In the genomic region with DNA sequence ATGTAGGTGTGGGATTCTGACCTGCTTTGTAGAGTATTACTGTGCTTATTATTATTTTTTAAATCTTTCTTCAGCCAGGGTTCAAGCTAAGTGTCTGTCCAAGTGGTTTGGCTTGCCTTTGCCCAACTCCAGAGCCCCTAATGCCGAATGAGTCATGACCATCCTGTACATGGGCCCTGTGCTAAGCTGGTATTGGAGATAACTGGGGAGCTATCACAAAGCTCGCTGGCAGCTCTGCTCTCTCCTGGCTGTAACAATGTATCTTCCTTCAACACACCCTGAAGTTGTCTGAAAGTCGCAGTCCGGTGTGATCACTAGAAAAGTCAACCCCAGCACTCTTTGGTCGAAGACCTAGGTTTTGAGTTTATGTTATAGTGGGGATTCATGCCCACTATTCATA, we compare ENCODE assay signal across 23 mouse cellular contexts.
DNase-seq lines count a peak whose midpoint lies in the region; ATAC-seq and TF ChIP-seq lines count a peak whose summit lies in the region.
"Had no signal": no experiment of that assay in that cellular context is flagged by ENCODE, and none has a peak within 500 bp of the region (broad histone marks: within the 10 kb centered on the region; RNA-seq: fewer than 3 reads in every experiment).

No protein-coding gene starts in this region.

- no peaks in the 10 kb centered on the region for H3K4me1 ChIP-seq in liver, embryonic 11.5 days (replicated peaks; ENCODE audit: control insufficient read depth, insufficient read depth, low read length)
- H3K4me1 ChIP-seq in liver, embryonic 12.5 days: no peaks in the 10 kb centered on the region
- H3K4me1 ChIP-seq in liver, postnatal 0 days (ENCODE audit: insufficient read depth): peaks cover 3% of the 10 kb centered on the region; the same call in 1 of the 2 replicates
- H3K4me1 ChIP-seq in neural tube, embryonic 15.5 days: no peaks in the 10 kb centered on the region
- no peaks in the 10 kb centered on the region for H3K4me1 ChIP-seq in forebrain, embryonic 13.5 days
- H3K4me1 ChIP-seq in forebrain, embryonic 12.5 days: no peaks in the 10 kb centered on the region
- H3K4me1 ChIP-seq: forebrain, embryonic 15.5 days; heart, embryonic 10.5 days; hindbrain, embryonic 12.5 days had no signal

- no peak overlapping the region for H3K27ac ChIP-seq in liver, embryonic 11.5 days (ENCODE audit: low read depth, low read length)
- H3K27ac ChIP-seq in liver, embryonic 12.5 days: no peak overlapping the region
- H3K27ac ChIP-seq in liver, postnatal 0 days (ENCODE audit: low read depth): peak overlapping the region; percentile 81
- H3K27ac ChIP-seq in neural tube, embryonic 15.5 days (replicated peaks): no peak overlapping the region
- H3K27ac ChIP-seq in forebrain, embryonic 13.5 days: no peak overlapping the region
- no peak overlapping the region for H3K27ac ChIP-seq in forebrain, embryonic 12.5 days
- H3K27ac ChIP-seq: embryonic facial prominence, embryonic 13.5 days; forebrain, embryonic 15.5 days; heart, embryonic 10.5 days; hindbrain, embryonic 12.5 days had no signal

- no peak overlapping the region for H3K9ac ChIP-seq in liver, embryonic 11.5 days (ENCODE audit: low read depth, low read length)
- H3K9ac ChIP-seq in liver, embryonic 12.5 days: no peak overlapping the region
- H3K9ac ChIP-seq in liver, postnatal 0 days (replicated peaks): no peak overlapping the region
- H3K9ac ChIP-seq in neural tube, embryonic 15.5 days (replicated peaks): no peak overlapping the region
- no peak overlapping the region for H3K9ac ChIP-seq in forebrain, embryonic 13.5 days
- H3K9ac ChIP-seq in forebrain, embryonic 12.5 days: no peak overlapping the region
- H3K9ac ChIP-seq: embryonic facial prominence, embryonic 13.5 days; forebrain, embryonic 15.5 days; hindbrain, embryonic 12.5 days had no signal

- no peaks in the 10 kb centered on the region for H3K9me3 ChIP-seq in liver, embryonic 11.5 days (ENCODE audit: control insufficient read depth, low read length)
- no peaks in the 10 kb centered on the region for H3K9me3 ChIP-seq in liver, embryonic 12.5 days (replicated peaks)
- no peaks in the 10 kb centered on the region for H3K9me3 ChIP-seq in liver, postnatal 0 days (ENCODE audit: low read length)
- no peaks in the 10 kb centered on the region for H3K9me3 ChIP-seq in neural tube, embryonic 15.5 days (replicated peaks)
- no peaks in the 10 kb centered on the region for H3K9me3 ChIP-seq in forebrain, embryonic 13.5 days (replicated peaks)
- no peaks in the 10 kb centered on the region for H3K9me3 ChIP-seq in forebrain, embryonic 12.5 days
- H3K9me3 ChIP-seq: embryonic facial prominence, embryonic 13.5 days; forebrain, embryonic 15.5 days; heart, embryonic 10.5 days; hindbrain, embryonic 12.5 days had no signal

- H3K4me2 ChIP-seq in liver, embryonic 11.5 days: no peak overlapping the region
- H3K4me2 ChIP-seq in liver, embryonic 12.5 days: no peak overlapping the region
- H3K4me2 ChIP-seq in liver, postnatal 0 days (ENCODE audit: low read depth, low read length): no peak overlapping the region
- no peak overlapping the region for H3K4me2 ChIP-seq in neural tube, embryonic 15.5 days
- H3K4me2 ChIP-seq in forebrain, embryonic 13.5 days: no peak overlapping the region
- H3K4me2 ChIP-seq in forebrain, embryonic 12.5 days: no peak overlapping the region
- H3K4me2 ChIP-seq: embryonic facial prominence, embryonic 13.5 days; forebrain, embryonic 15.5 days; hindbrain, embryonic 12.5 days had no signal

- no peaks in the 10 kb centered on the region for H3K36me3 ChIP-seq in liver, embryonic 11.5 days (ENCODE audit: control insufficient read depth, insufficient read depth, low read length)
- H3K36me3 ChIP-seq in liver, embryonic 12.5 days: no peaks in the 10 kb centered on the region
- H3K36me3 ChIP-seq in liver, postnatal 0 days (replicated peaks; ENCODE audit: insufficient read depth, low read length): no peaks in the 10 kb centered on the region
- no peaks in the 10 kb centered on the region for H3K36me3 ChIP-seq in neural tube, embryonic 15.5 days
- no peaks in the 10 kb centered on the region for H3K36me3 ChIP-seq in forebrain, embryonic 13.5 days (ENCODE audit: poor library complexity, severe bottlenecking)
- no peaks in the 10 kb centered on the region for H3K36me3 ChIP-seq in forebrain, embryonic 12.5 days (replicated peaks)
- H3K36me3 ChIP-seq: embryonic facial prominence, embryonic 13.5 days; forebrain, embryonic 15.5 days; G1E; heart, embryonic 10.5 days; hindbrain, embryonic 12.5 days had no signal

- no peak for TF ChIP-seq CTCF in liver, postnatal 0 days (IDR thresholded peaks at IDR 0.05; ENCODE audit: low read depth)

- DNase-seq in liver, embryonic 11.5 days (ENCODE audit: low spot score): no peak
- DNase-seq in liver: no peak
- DNase-seq in liver, postnatal 0 days: no peak
- DNase-seq: adrenal gland, postnatal 14 days; cerebellum, adult 11-12 months; cerebellum, adult 9-10 months; cerebellum, postnatal 25 days; gastrocnemius, postnatal 10 days; heart, adult 18-20 months; heart, postnatal 10 days; heart, postnatal 4 days had no signal

- no peaks in the 10 kb centered on the region for H3K27me3 ChIP-seq in liver, embryonic 11.5 days (replicated peaks; ENCODE audit: control insufficient read depth, insufficient read depth, low read length)
- H3K27me3 ChIP-seq in liver, embryonic 12.5 days (replicated peaks): no peaks in the 10 kb centered on the region
- no peaks in the 10 kb centered on the region for H3K27me3 ChIP-seq in liver, postnatal 0 days (ENCODE audit: insufficient read depth, low read length)
- no peaks in the 10 kb centered on the region for H3K27me3 ChIP-seq in neural tube, embryonic 15.5 days (replicated peaks)
- H3K27me3 ChIP-seq in forebrain, embryonic 13.5 days: no peaks in the 10 kb centered on the region
- H3K27me3 ChIP-seq in forebrain, embryonic 12.5 days: no peaks in the 10 kb centered on the region
- H3K27me3 ChIP-seq: embryonic facial prominence, embryonic 13.5 days; forebrain, embryonic 15.5 days; hindbrain, embryonic 12.5 days had no signal

- ATAC-seq in liver, embryonic 11.5 days (replicated peaks; ENCODE audit: low FRiP score): peak; percentile 74
- ATAC-seq in liver, embryonic 12.5 days: peak; percentile 61
- ATAC-seq in liver, postnatal 0 days: no peak
- no peak for ATAC-seq in neural tube, embryonic 15.5 days (ENCODE audit: low FRiP score)
- no peak for ATAC-seq in forebrain, embryonic 13.5 days
- ATAC-seq in forebrain, embryonic 12.5 days (ENCODE audit: low FRiP score): no peak
- ATAC-seq: activated CD4-positive, CD25-positive, alpha-beta regulatory T cell, adult 4 months; forebrain, embryonic 15.5 days; hindbrain, embryonic 16.5 days; Patski had no signal

- no peak overlapping the region for H3K4me3 ChIP-seq in liver, embryonic 11.5 days (ENCODE audit: low read depth, low read length)
- no peak overlapping the region for H3K4me3 ChIP-seq in liver, embryonic 12.5 days
- H3K4me3 ChIP-seq in liver, postnatal 0 days (ENCODE audit: low read depth, low read length): no peak overlapping the region
- no peak overlapping the region for H3K4me3 ChIP-seq in neural tube, embryonic 15.5 days (replicated peaks)
- no peak overlapping the region for H3K4me3 ChIP-seq in forebrain, embryonic 13.5 days
- H3K4me3 ChIP-seq in forebrain, embryonic 12.5 days (replicated peaks): no peak overlapping the region
- H3K4me3 ChIP-seq: embryonic facial prominence, embryonic 13.5 days; forebrain, embryonic 15.5 days; heart, embryonic 10.5 days; hindbrain, embryonic 12.5 days had no signal

- WGBS in liver, embryonic 11.5 days: 70% methylated on average over 5 of the region's 5 CpGs
- 43% methylated on average over 5 of the region's 5 CpGs for WGBS in liver, embryonic 12.5 days (ENCODE audit: insufficient replicate concordance)
- WGBS in liver, postnatal 0 days (ENCODE audit: insufficient replicate concordance): 75% methylated on average over 5 of the region's 5 CpGs
- 91% methylated on average over 5 of the region's 5 CpGs for WGBS in neural tube, embryonic 15.5 days
- 91% methylated on average over 5 of the region's 5 CpGs for WGBS in forebrain, embryonic 13.5 days
- WGBS in forebrain, embryonic 12.5 days: 89% methylated on average over 5 of the region's 5 CpGs

- TF ChIP-seq EP300 in liver, postnatal 0 days (IDR thresholded peaks at IDR 0.05; ENCODE audit: low read depth): no peak

Comparison
In these comparisons a context has a peak if more than half of its experiments do, and no peak if none do; other contexts are left out.
1. ATAC-seq: peak in liver, embryonic 11.5 days (single experiment) and liver, embryonic 12.5 days (single experiment); none in liver, postnatal 0 days (single experiment), neural tube, embryonic 15.5 days (single experiment), forebrain, embryonic 13.5 days (single experiment) and forebrain, embryonic 12.5 days (single experiment).